Mouse (Mus musculus) heart, adult 9 months (tissue): Measurements from ENCODE around the gene Pim2.
A peak's percentile ranks its signal among the peaks of the same experiment; 100 is the strongest.

Experiments
- DNase-seq, 2 experiments: peaks; one replicate each; pipeline ENCODE4 v3.0.0; 2022; ENCODE audit warnings: low spot score in 2 of 2

The Pim2 gene

GRCm38 (mm10) chrX:7878007-7878419 lies at the start of gene Pim2:
Pim2 (plus strand) TSS chrX:7878262.
- peak; percentile 69 to 75 for DNase-seq

- no peak for DNase-seq
Observed at GRCm38 (mm10) chrX:7837146-7837545, 40.9 kb upstream of the Pim2 start.

GRCm38 (mm10) chrX:7840842-7841162 lies 37.3 kb upstream of the Pim2 start:
- DNase-seq: no peak

- DNase-seq: peak; percentile 94 to 95
Observed at GRCm38 (mm10) chrX:7841163-7842162, 36.6 kb upstream of the Pim2 start, which contains the start of gene Otud5. Otud5 (plus strand) TSS chrX:7841364.

- DNase-seq: no peak
Observed at GRCm38 (mm10) chrX:7842318-7842717, 35.7 kb upstream of the Pim2 start.

GRCm38 (mm10) chrX:7847845-7848244 lies 30.2 kb upstream of the Pim2 start:
- no peak for DNase-seq

GRCm38 (mm10) chrX:7854578-7854977 lies 23.5 kb upstream of the Pim2 start:
- DNase-seq: no peak

GRCm38 (mm10) chrX:7859191-7859753 lies 18.8 kb upstream of the Pim2 start:
- DNase-seq: no peak

- no peak for DNase-seq
Observed at GRCm38 (mm10) chrX:7863181-7863580, 14.9 kb upstream of the Pim2 start.

- no peak for DNase-seq
Observed at GRCm38 (mm10) chrX:7864551-7864950, 13.5 kb upstream of the Pim2 start.

GRCm38 (mm10) chrX:7865343-7865742 lies 12.7 kb upstream of the Pim2 start:
- DNase-seq: no peak

- DNase-seq: no peak
Observed at GRCm38 (mm10) chrX:7865786-7866185, 12.3 kb upstream of the Pim2 start.

GRCm38 (mm10) chrX:7867141-7867540 lies 10.9 kb upstream of the Pim2 start:
- DNase-seq: no peak

- no peak for DNase-seq
Observed at GRCm38 (mm10) chrX:7868506-7868905, 9.6 kb upstream of the Pim2 start.

GRCm38 (mm10) chrX:7869826-7870225 lies 8.2 kb upstream of the Pim2 start:
- no peak for DNase-seq

- DNase-seq: peak in 1 of 2 experiments; percentile 4
Observed at GRCm38 (mm10) chrX:7878495-7878894, 433 bp downstream of the Pim2 start.

GRCm38 (mm10) chrX:7879819-7880218 lies 1.8 kb downstream of the Pim2 start:
- DNase-seq: peak; percentile 51 to 57

GRCm38 (mm10) chrX:7883841-7884567 lies 5.9 kb downstream of the Pim2 start, which contains the start of gene Slc35a2:
Slc35a2 (plus strand) TSS chrX:7884028.
- DNase-seq: peak; percentile 92 to 94

GRCm38 (mm10) chrX:7898211-7898610 lies 20.1 kb downstream of the Pim2 start:
- DNase-seq: no peak

GRCm38 (mm10) chrX:7898880-7899874 lies 21.1 kb downstream of the Pim2 start, which contains the start of the genes Pqbp1 and Timm17b:
Pqbp1 (minus strand) TSS chrX:7899269.
Timm17b (plus strand) TSS chrX:7899357.
- DNase-seq: peak; percentile 90 to 93

- no peak for DNase-seq
Observed at GRCm38 (mm10) chrX:7904441-7904840, 26.4 kb downstream of the Pim2 start.
